Mouse (Mus musculus): ENCODE data around the gene Prr18. TPM values are rescaled to one million over a fixed set of nuclear protein-coding genes. Genes with fewer than 3 reads are reported as not detected.

Gene Prr18
- total RNA-seq, 2 experiments from 2014 or later, result 0.22 TPM; not detected in 1

GRCm38 (mm10) chr17:8340407-8341359 is 3.4 kb downstream of the Prr18 start:
- peak; percentile 56 for ATAC-seq (replicated peaks; ENCODE audit: poor library complexity)

GRCm38 (mm10) chr17:8341360-8341963 is 4.2 kb downstream of the Prr18 start:
- ATAC-seq (replicated peaks; ENCODE audit: poor library complexity), result no peak

DNA sequence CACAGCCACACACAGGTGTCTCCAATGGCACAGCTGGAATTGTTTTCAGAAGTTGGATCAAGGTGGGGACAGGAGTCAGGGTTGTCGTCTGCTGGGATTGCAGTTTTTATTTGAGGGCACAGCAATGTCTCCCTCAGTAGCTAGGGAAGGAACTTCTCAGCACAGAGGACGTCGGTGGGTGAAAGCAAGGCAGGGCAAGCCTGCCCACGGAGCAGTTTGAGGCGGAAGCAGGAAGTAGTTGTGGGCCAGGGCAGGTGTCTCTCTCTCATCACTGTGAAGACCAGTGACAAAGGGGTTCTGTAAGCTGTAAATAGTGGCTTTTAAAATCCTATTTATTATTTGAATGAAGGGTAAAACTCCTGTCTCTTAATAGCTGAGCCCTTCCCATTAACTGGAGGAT is 5.4 kb downstream of the Prr18 start:
- ATAC-seq (replicated peaks; ENCODE audit: poor library complexity), result 0 out of 2 replicates have a peak, but pooled peaks have one; percentile 30

GRCm38 (mm10) chr17:8343416-8343815 is 6.2 kb downstream of the Prr18 start:
- ATAC-seq (replicated peaks; ENCODE audit: poor library complexity), result no peak

- ATAC-seq (replicated peaks; ENCODE audit: poor library complexity), result no peak
Measured at GRCm38 (mm10) chr17:8347765-8348285, 10.6 kb downstream of the Prr18 start.

GRCm38 (mm10) chr17:8348941-8349340 is 11.7 kb downstream of the Prr18 start:
- no peak for ATAC-seq (replicated peaks; ENCODE audit: poor library complexity)

- ATAC-seq (replicated peaks; ENCODE audit: poor library complexity), result no peak
Measured at GRCm38 (mm10) chr17:8351088-8351487, 13.8 kb downstream of the Prr18 start.

- ATAC-seq (replicated peaks; ENCODE audit: poor library complexity), result no peak
Measured at GRCm38 (mm10) chr17:8355692-8356091, 18.4 kb downstream of the Prr18 start, which contains the start of gene T2. TSS of gene T2 (plus strand) at chr17:8355992.

DNA sequence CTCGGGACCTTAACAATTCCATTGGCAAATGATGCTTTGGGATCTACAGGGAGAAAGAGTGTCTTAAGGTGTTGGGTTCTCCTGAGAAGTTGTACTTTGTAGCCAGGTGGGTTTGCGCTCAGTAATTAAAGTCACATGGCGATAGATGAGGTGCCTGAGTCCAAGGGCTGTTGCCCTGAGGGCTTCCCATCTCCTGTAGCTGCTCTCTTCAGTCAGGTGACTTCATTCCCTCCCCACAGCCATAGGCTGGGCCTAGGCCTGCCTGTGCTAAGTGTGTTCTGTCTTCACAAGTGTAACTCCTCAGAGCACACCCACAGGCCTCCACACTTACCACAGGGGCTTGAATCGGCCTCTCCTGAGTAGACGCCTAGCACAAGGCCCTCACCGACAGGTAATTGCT is 20.2 kb downstream of the Prr18 start:
- no peak for ATAC-seq (replicated peaks; ENCODE audit: poor library complexity)

GRCm38 (mm10) chr17:8360876-8361275 is 23.6 kb downstream of the Prr18 start:
- ATAC-seq (replicated peaks; ENCODE audit: poor library complexity), result no peak

DNA sequence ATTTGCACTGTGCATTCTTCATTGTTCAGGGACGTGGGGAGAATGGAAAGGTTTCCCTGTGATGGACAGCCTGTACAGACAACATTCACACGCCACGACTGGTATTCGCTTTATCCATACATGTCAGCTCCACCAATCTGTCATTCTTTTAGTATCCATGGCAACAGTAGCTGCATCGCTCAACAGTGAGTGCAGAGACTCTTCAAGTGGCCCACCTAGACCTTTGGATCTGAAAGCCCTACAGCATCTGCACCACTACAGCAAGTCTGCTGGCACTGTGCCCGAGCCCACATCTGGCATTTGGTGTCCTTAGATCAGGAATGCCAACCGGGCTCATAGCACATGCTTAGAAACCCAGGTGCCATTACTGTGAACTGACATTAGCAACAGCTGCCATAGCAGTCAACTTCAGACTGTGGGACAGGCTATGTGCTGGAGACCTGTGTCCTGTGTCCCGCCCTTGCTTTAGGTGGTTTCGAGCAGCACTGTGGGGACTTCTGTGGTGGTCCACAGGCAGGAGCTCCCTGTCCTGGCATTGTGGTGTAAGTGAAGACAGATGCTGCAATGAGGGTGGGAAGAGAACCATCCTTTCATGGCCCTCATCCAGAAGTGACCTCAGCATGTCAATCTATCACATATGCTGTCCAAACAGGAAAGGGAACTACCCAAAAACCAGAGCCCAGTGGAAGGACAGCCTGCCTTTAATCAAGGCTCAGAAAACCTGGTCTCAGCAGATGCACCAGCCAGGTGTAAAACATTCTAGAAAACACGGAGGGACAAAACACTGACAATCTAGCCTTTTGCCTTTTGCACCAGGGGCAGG is 24.2 kb downstream of the Prr18 start:
- ATAC-seq (replicated peaks; ENCODE audit: poor library complexity), result peak; percentile 50; the same call in 1 of the 2 replicates

DNA sequence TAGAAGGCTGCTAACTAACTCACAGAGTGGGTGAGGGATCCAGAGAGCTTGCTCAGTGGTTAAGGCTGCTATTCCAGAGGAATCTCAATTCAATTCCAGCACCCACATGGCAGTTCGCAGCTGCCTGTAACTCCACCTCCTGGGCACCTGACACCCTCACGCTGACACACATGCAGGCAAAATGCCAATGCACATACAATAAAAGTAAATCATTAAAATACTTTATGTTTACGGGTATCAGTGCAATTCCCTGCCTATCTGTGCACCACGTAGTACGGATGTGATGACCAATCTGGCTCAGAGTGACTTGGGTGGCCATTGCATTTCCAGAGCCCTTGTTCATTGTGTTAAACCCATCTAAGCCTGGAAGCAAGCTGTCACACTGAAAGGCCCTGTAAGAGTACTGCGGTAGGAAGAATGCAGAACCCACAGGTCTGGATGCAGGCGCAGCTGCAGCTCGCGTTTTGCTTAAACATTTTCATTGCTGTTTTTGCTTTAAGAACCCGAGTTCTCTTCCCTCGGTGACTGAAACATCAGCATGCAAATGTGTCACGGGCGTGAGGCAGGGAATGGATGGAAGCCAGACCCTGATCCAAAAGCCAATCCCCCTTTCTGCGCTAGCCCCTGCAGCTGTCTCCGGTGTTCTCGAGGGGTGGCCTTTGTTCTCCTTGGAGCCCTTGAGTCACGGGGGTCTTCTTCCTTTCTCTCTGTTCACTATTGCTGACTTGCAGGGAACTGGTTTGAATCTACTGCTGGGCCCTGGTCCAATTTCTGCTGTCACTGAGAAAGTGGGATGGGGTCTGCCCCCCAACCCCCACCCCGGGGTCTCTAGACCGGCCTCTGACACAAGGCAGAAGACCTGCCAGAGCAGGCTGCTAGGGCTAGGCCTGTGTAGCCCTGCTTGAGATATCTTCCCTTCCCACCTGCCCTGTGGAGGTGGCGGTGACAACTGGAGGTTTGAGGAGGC is 30.5 kb downstream of the Prr18 start:
- no peak for ATAC-seq (replicated peaks; ENCODE audit: poor library complexity)

DNA sequence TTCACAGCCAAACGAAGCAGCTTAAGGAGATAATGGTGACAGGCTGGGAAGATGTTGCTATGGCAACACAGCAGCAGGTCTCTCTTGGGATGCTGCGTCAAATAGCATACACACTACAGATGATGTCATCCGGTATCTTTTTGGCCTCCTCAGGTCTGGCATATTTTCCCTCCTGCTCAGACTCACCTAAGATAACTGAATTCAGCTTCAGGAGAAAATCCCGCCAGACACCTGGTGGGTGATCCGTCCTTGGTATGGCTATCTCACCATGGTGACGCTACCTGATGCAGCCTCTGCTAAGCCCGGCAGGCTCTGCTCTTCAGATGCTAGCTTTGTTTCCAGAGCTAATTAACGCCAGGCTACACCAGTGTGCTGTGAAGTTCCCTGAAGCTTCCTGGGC is 31.3 kb downstream of the Prr18 start:
- no peak for ATAC-seq (replicated peaks; ENCODE audit: poor library complexity)

DNA sequence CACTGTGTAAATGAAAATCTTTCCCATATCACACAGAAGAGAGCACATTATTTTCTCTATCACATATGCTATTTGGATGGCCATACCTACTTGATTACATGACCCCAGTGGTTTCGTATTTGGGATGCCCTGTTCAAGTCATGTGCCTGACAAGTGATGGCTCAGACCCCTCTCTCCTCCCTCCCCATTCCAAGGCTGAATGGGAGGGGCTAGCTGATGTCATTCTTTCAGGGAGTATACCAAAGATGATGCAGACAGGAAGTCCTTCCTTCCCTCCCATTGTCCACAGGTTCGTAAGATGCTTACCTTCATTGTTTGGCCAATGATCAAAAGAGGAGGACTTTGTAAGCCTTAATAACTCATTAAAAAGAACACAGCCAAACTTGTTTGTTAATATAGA is 31.9 kb downstream of the Prr18 start:
- ATAC-seq (replicated peaks; ENCODE audit: poor library complexity), result no peak

- ATAC-seq (replicated peaks; ENCODE audit: poor library complexity), result no peak
Measured at GRCm38 (mm10) chr17:8370634-8371229, 33.5 kb downstream of the Prr18 start.

DNA sequence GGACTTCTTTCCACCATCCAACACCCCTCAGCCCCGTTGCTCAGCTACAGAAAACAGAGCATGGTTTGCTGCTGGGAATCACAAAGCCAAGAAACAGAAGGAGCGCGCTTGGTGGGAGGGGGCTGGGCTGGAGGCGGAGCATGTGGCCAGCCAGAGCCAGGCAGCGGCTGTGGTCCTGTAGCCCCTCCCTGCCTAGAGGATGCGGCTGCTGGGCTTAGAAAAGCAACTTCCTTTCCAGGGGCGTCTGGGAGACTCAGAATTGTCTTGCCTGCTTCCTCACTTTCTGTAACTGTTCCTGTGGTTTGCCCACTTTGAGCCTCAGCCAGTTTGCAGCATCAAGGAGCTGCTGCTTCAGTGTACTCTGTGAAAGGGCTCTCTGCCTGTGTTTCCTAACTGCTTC is 34.6 kb downstream of the Prr18 start:
- ATAC-seq (replicated peaks; ENCODE audit: poor library complexity), result peak; percentile 88

DNA sequence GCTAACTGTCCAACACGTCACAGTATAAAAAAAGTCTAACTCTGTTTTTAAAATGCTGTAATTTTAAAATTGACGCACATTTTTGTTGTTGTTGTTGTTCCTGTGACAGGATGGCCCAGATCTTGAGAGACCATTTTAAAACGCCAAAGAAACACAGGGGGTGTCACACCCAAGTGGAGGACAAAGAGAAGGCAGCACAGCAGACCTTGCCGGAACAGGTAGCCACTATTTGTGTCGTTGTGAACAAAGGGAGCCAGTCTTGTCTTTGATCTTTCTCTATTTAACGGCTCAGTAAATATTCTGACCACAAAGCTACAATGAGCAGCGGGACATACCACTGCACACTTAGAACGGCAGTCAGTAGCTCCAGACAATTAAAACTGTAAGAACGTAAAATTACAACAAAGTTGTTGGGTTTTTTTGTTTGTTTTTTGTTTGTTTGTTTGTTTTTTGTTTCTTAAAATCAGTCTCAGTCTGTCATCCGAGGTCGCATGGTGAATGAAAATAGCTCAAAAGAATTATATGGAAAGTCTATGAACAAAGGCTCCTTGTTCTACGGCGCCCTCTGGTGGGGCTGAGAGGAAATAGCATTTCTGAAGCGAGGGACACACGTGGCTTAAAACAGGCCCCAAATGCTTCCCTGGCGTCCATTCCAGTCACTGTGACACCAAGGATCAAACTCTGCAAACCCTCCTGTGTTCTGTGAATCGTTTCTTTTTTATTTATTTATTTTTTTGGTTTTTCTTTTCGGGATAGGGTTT is 35.2 kb downstream of the Prr18 start:
- ATAC-seq (replicated peaks; ENCODE audit: poor library complexity), result peak; percentile 81

GRCm38 (mm10) chr17:8377298-8377697 is 40.0 kb downstream of the Prr18 start:
- no peak; the same call in 1 of the 2 replicates for ATAC-seq (replicated peaks; ENCODE audit: poor library complexity)

DNA sequence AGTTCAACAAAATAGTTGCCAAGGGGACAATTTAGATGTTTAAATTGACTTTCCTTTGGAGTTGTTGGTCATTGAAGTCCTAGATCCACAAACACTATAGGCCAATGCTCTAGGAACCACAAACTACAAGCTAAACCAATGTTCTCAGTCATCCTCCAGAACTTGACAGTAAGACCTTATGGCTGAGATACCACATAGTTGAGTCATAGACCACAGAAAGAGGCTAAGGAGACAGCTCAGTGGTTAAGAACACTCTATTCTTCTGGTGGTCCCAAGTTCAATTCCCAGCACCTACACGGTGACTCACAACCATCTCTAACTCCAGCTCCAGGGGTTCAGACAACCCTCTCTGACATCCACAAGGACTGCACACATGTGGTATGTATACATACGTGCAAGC is 48.2 kb downstream of the Prr18 start:
- no peak for ATAC-seq (replicated peaks; ENCODE audit: poor library complexity)
